Mouse (Mus musculus): ENCODE measurements around the gene Elmod1.

DNA sequence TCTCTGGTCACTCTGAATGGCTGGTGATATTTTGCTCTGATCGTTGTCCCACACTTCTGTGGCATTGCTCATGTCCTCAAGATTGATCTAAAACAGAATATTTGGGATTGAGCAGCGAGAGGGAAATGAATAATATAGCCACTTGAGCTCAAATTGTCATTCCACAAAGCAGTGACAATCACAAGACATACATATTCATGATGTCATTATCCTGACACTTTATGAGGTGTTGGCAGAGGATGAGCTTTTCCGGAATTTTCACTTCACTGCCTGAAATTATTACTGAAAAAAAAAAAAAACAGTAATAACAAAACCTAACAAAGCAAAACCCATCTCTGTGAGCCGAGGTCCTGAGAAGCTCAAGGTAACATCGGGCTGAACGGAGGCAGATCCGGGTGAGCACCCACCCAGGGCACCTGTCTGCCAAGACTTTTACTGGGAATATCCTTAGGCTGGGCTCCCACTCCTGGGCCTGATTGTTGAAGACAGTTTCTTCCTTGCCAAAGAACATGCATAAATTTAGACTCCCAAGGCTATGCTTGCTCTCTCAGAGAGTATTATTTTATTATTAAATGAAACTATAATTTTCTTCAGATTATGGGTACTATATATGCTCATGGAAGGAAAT, 71.8 kb downstream of the Elmod1 start:
- no peak for TF ChIP-seq POLR2A (IDR thresholded peaks at IDR 0.05; ENCODE audit: borderline replicate concordance, insufficient read depth, low read length)
- no peak for TF ChIP-seq CTCF (IDR thresholded peaks at IDR 0.05; ENCODE audit: borderline replicate concordance, insufficient read depth, low read depth, low read length)

All from cerebellum, adult 2 months (tissue).